Mouse (Mus musculus) kidney, adult 2 months (tissue): ENCODE measurements around the gene Sycp2. TPM values are rescaled to one million over a fixed set of nuclear protein-coding genes. Genes with fewer than 3 reads are reported as not detected.

Experiments
- DNase-seq: peaks from one replicate; pipeline ENCODE4 v3.0.0; 2021
- H3K27ac ChIP-seq: fragments of 200-500 bp; 2 replicates; pipeline ENCODE4 v1.5.1; 2012; ENCODE audit warnings: low read depth, low read length, control low read depth, inconsistent platforms; ENCODE audit not compliant: insufficient read depth
- H3K27me3 ChIP-seq: fragments of 200-500 bp; replicated peaks from 2 replicates; pipeline ENCODE4 v1.6.1; 2012; ENCODE audit warnings: mild to moderate bottlenecking, moderate library complexity, low read length, inconsistent platforms; ENCODE audit not compliant: control insufficient read depth, insufficient read depth
- H3K36me3 ChIP-seq: fragments of 200-500 bp; 2 replicates; pipeline ENCODE4 v1.6.1; 2012; ENCODE audit warnings: mild to moderate bottlenecking, moderate library complexity, low read length, inconsistent platforms; ENCODE audit not compliant: control insufficient read depth, insufficient read depth
- H3K4me1 ChIP-seq: fragments of 200-500 bp; 2 replicates; pipeline ENCODE4 v1.6.1; 2011; ENCODE audit warnings: low read length; ENCODE audit not compliant: control insufficient read depth, insufficient read depth
- H3K4me3 ChIP-seq: fragments of 200-500 bp; 2 replicates; pipeline ENCODE4 v1.5.1; 2011; ENCODE audit warnings: mild to moderate bottlenecking, low read depth, low read length, control low read depth; ENCODE audit not compliant: insufficient read depth
- CTCF ChIP-seq: fragments of 200-500 bp; conservative IDR thresholded peaks from 2 replicates; pipeline ENCODE4 v1.5.1; 2011; ENCODE audit warnings: low read depth, mild to moderate bottlenecking, control low read depth, low read length, moderate library complexity, mixed read lengths; ENCODE audit not compliant: insufficient read depth, insufficient read length
- POLR2A ChIP-seq: fragments of 200-500 bp; IDR thresholded peaks from one replicate; pipeline ENCODE4 v1.6.1; 2011; ENCODE audit warnings: low read depth, low read length, control low read depth
- WGBS: fragments of 180-500 bp; shearing (Covaris S2); methylation state at CpG from one replicate; pipeline ENCODE4 v1.1.7; 2018; 5-methylcytosine and 5-hydroxymethylcytosine counted together
- polyA plus RNA-seq: library from polyadenylated mRNA; depleted of rRNA; stranded (reverse); fragments of >200 nt; gene quantifications from 2 replicates; pipeline ENCODE4 v1.2.3, GENCODE M21; 2012

Gene Sycp2
- polyA plus RNA-seq, 1 experiment = not detected

DNA sequence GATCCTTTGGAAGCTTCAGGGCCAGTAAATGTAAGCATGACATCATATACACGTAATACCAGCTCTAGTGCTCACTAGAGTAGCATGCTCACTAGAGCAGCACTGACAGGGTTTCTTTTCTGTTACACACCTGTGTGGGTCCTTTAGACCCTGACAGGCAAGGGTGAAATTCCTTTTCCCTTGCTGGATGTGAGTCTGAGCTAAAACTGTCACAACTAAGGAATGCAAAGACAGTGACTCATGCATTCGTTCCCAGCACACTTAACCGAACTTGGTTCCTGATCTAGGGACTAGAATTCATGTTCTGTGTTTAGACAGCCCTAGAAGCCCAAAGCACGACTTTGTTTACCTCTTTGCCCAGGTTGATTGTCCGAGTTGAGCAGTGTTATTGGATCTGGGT is 15.7 kb upstream of the Sycp2 start:
- TF ChIP-seq CTCF (no peak), POLR2A (no peak)
- Histone ChIP-seq H3K4me3 (no peak overlapping the region), H3K27ac (no peak overlapping the region), H3K36me3 (no peaks in the 10 kb centered on the region), H3K27me3 (no peaks in the 10 kb centered on the region), H3K4me1 (no peaks in the 10 kb centered on the region)
- DNase-seq = no peak
- WGBS = 72% methylated on average over 5 of the region's 5 CpGs

GRCm38 (mm10) chr2:178422186-178422585 is 14.7 kb upstream of the Sycp2 start:
- Histone ChIP-seq H3K27ac (no peak overlapping the region), H3K4me1 (no peaks in the 10 kb centered on the region), H3K4me3 (no peak overlapping the region), H3K36me3 (no peaks in the 10 kb centered on the region), H3K27me3 (no peaks in the 10 kb centered on the region)
- TF ChIP-seq POLR2A = no peak
- TF ChIP-seq CTCF = no peak
- DNase-seq = no peak
- 36% methylated on average over 3 of the region's 3 CpGs for WGBS

DNA sequence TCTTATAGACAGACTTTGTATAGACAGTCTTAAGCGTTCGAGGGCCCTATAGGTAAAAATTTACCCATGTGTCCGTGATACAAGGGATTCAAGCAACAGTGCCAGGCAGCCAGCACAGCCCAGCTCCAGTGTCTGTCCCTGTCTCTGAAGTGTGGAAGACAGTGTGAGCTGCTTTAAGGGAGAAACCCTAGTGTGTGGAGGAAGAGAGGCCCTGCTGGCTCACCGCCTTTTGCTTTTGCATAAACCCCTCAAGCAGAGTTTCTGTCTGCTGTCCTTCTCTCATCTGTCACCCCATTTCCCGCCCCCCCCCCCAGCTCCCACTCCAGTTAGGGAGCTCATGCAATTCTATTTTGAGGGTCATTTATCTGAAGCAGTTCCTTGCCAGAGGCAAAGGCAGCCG is 14.1 kb upstream of the Sycp2 start:
- no peak overlapping the region for H3K27ac ChIP-seq
- DNase-seq = no peak
- WGBS = 68% methylated on average over 6 of the region's 6 CpGs

DNA sequence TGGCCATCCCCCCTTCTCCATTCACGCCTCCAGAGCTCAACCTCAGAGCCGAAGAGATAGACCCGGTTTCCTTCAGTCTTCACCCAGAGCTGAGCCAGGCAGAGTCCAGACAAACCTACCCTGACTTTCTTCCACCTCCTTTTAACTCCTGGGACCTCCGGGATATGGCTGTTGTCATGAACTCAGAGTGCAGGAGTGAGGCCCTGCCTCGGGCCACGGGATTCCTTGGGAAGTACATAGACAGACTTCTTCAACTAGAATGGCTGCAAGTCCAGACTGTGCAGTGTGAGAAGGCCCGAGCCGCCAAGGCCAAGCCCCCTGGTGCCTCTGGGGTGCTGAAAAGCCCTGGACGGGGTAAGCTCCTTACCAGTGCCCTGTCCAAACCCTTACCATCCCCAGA is 13.1 kb upstream of the Sycp2 start:
- WGBS = 86% methylated on average over 9 of the region's 9 CpGs
- no peak for TF ChIP-seq CTCF
- TF ChIP-seq POLR2A = no peak
- H3K27me3 ChIP-seq = no peaks in the 10 kb centered on the region
- H3K36me3 ChIP-seq = no peaks in the 10 kb centered on the region
- H3K4me1 ChIP-seq = no peaks in the 10 kb centered on the region
- H3K27ac ChIP-seq = no peak overlapping the region
- DNase-seq = no peak
- no peak overlapping the region for H3K4me3 ChIP-seq

More for the DNA sequence above, 14.1 kb upstream of the Sycp2 start:
- H3K4me3 ChIP-seq = no peak overlapping the region
- no peaks in the 10 kb centered on the region for H3K36me3 ChIP-seq
- no peaks in the 10 kb centered on the region for H3K27me3 ChIP-seq
- no peaks in the 10 kb centered on the region for H3K4me1 ChIP-seq
- TF ChIP-seq CTCF (no peak), POLR2A (no peak)

GRCm38 (mm10) chr2:178416970-178417369 is 9.5 kb upstream of the Sycp2 start:
- Histone ChIP-seq H3K36me3 (no peaks in the 10 kb centered on the region), H3K27ac (no peak overlapping the region), H3K4me1 (0 out of 2 replicates have a peak, but pooled peaks cover 3% of the 10 kb centered on the region), H3K4me3 (no peak overlapping the region), H3K27me3 (no peaks in the 10 kb centered on the region)
- TF ChIP-seq POLR2A = no peak
- TF ChIP-seq CTCF = no peak
- no peak for DNase-seq
- 87% methylated on average over 4 of the region's 4 CpGs for WGBS

DNA sequence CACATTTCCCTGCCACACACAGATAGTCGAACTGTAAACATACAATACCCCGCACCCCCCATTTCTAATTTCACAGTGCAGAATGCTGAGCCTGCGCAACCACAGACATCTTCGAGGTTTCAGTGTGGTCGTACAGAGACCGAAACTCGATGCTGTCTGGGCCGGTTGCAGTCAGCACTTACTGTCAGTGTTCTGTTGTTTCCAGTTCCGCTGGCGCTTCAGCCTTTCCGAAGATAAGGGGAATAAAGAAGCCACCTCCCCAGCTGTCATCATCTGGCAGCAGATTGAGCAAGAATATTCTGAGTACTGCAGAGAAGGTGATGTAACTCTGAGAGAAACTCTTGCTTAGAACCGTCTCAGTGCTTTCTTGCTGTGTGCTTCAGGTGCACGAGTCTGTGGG is 8.9 kb upstream of the Sycp2 start:
- TF ChIP-seq CTCF (no peak), POLR2A (no peak)

DNA sequence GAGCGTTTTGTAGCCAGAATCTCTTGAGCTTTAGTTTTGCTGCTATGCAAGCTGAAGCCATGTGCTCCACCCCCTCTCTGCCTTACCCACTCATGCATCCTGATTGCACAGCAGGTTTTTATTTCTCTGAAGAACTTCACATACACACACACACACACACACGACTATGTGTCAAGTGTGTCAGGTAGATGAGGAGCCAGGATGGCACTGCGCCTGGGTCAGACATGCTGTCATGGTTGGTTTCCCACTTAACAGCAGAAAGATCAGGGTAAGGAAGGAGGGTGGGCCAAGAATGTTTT is 7.6 kb upstream of the Sycp2 start:
- no peaks in the 10 kb centered on the region for H3K27me3 ChIP-seq
- H3K4me1 ChIP-seq = 0 out of 2 replicates have a peak, but pooled peaks cover 3% of the 10 kb centered on the region
- H3K36me3 ChIP-seq = no peaks in the 10 kb centered on the region
- H3K27ac ChIP-seq = no peak overlapping the region
- TF ChIP-seq CTCF = no peak
- TF ChIP-seq POLR2A = no peak
- 9% methylated on average over 3 of the region's 3 CpGs for WGBS
- no peak for DNase-seq
- H3K4me3 ChIP-seq = peak overlapping the region; percentile 70; the same call in 1 of the 2 replicates

More for the DNA sequence above, 8.9 kb upstream of the Sycp2 start:
- Histone ChIP-seq H3K4me3 (no peak overlapping the region), H3K27me3 (no peaks in the 10 kb centered on the region), H3K27ac (no peak overlapping the region), H3K4me1 (0 out of 2 replicates have a peak, but pooled peaks cover 3% of the 10 kb centered on the region), H3K36me3 (no peaks in the 10 kb centered on the region)
- 65% methylated on average over 13 of the region's 13 CpGs for WGBS
- DNase-seq = no peak
